Mouse (Mus musculus): ENCODE data around the gene Irs1.
A peak's percentile ranks its signal among the peaks of the same experiment; 100 is the strongest.

The Irs1 gene

GRCm38 (mm10) chr1:82289116-82289989, 1.9 kb downstream of the Irs1 start:
- no peak for DNase-seq (ENCODE audit: low read depth in 1 of 2, low spot score in 2 of 2)

GRCm38 (mm10) chr1:82288421-82288990, 2.7 kb downstream of the Irs1 start:
- DNase-seq (ENCODE audit: low read depth in 1 of 2, low spot score in 2 of 2), result no peak

GRCm38 (mm10) chr1:82287776-82288325, 3.4 kb downstream of the Irs1 start:
- DNase-seq (ENCODE audit: low read depth in 1 of 2, low spot score in 2 of 2), result no peak

- DNase-seq (ENCODE audit: low read depth in 1 of 2, low spot score in 2 of 2), result no peak
These were observed 4.0 kb downstream of the Irs1 start for GRCm38 (mm10) chr1:82287052-82287775.

GRCm38 (mm10) chr1:82286190-82287051, 4.8 kb downstream of the Irs1 start:
- DNase-seq (ENCODE audit: low read depth in 1 of 2, low spot score in 2 of 2), result no peak

- DNase-seq (ENCODE audit: low read depth in 1 of 2, low spot score in 2 of 2), result no peak
These were observed 5.6 kb downstream of the Irs1 start for GRCm38 (mm10) chr1:82285461-82286189.

- no peak for DNase-seq (ENCODE audit: low read depth in 1 of 2, low spot score in 2 of 2)
These were observed 6.8 kb downstream of the Irs1 start for GRCm38 (mm10) chr1:82284403-82284802.

GRCm38 (mm10) chr1:82283901-82284301, 7.3 kb downstream of the Irs1 start:
- no peak for DNase-seq (ENCODE audit: low read depth in 1 of 2, low spot score in 2 of 2)

GRCm38 (mm10) chr1:82282992-82283611, 8.1 kb downstream of the Irs1 start:
- DNase-seq (ENCODE audit: low read depth in 1 of 2, low spot score in 2 of 2), result peak; percentile 19 to 54

GRCm38 (mm10) chr1:82281823-82282222, 9.4 kb downstream of the Irs1 start:
- DNase-seq (ENCODE audit: low read depth in 1 of 2, low spot score in 2 of 2), result no peak

- no peak for DNase-seq (ENCODE audit: low read depth in 1 of 2, low spot score in 2 of 2)
These were observed 11.4 kb downstream of the Irs1 start for GRCm38 (mm10) chr1:82279768-82280167.

- DNase-seq (ENCODE audit: low read depth in 1 of 2, low spot score in 2 of 2), result no peak
These were observed 16.9 kb downstream of the Irs1 start for GRCm38 (mm10) chr1:82274361-82274760.

- DNase-seq (ENCODE audit: low read depth in 1 of 2, low spot score in 2 of 2), result no peak
These were observed 17.7 kb downstream of the Irs1 start for GRCm38 (mm10) chr1:82273529-82273928.

- no peak for DNase-seq (ENCODE audit: low read depth in 1 of 2, low spot score in 2 of 2)
These were observed 19.0 kb downstream of the Irs1 start for GRCm38 (mm10) chr1:82272231-82272630.

GRCm38 (mm10) chr1:82267547-82267946, 23.7 kb downstream of the Irs1 start:
- DNase-seq (ENCODE audit: low read depth in 1 of 2, low spot score in 2 of 2), result no peak

GRCm38 (mm10) chr1:82262331-82262730, 28.9 kb downstream of the Irs1 start:
- no peak for DNase-seq (ENCODE audit: low read depth in 1 of 2, low spot score in 2 of 2)

- no peak for DNase-seq (ENCODE audit: low read depth in 1 of 2, low spot score in 2 of 2)
These were observed 29.6 kb downstream of the Irs1 start for GRCm38 (mm10) chr1:82261638-82262037.

- DNase-seq (ENCODE audit: low read depth in 1 of 2, low spot score in 2 of 2), result no peak
These were observed 30.1 kb downstream of the Irs1 start for GRCm38 (mm10) chr1:82261053-82261618.

- no peak for DNase-seq (ENCODE audit: low read depth in 1 of 2, low spot score in 2 of 2)
These were observed 31.2 kb downstream of the Irs1 start for GRCm38 (mm10) chr1:82260055-82260454.

Measured in monocyte, adult 2 months (primary cell).